Mouse (Mus musculus) G1E (cell line): ENCODE data around the gene Gm5478. TPM values are rescaled to one million over a fixed set of nuclear protein-coding genes. Genes with fewer than 3 reads are reported as not detected.
"Not testable (repeated sequence)": the region's sequence is repeated elsewhere in the genome, so short reads cannot be mapped to it uniquely, and the experiment has no call there.

Source experiments
- ATAC-seq: 2 replicates; pipeline ENCODE4 v1.8.0; 2016; ENCODE audit warnings: mild to moderate bottlenecking; ENCODE audit not compliant: insufficient number of reproducible peaks, poor library complexity, low FRiP score, severe bottlenecking; ENCODE audit errors: extremely low read depth
- DNase-seq: peaks from one replicate; pipeline ENCODE4 v3.0.0; 2012; ENCODE audit warnings: low spot score
- H3K27me3 ChIP-seq: 2 replicates; pipeline ENCODE4 v1.6.1; 2012; ENCODE audit warnings: mild to moderate bottlenecking, low read length, inconsistent platforms; ENCODE audit not compliant: insufficient read depth
- H3K36me3 ChIP-seq: replicated peaks from 2 replicates; pipeline ENCODE3; 2012; ENCODE audit warnings: mild to moderate bottlenecking, inconsistent platforms
- H3K4me1 ChIP-seq: 2 replicates; pipeline ENCODE4 v1.6.1; 2012; ENCODE audit warnings: low read depth, low read length, inconsistent platforms, mixed read lengths; ENCODE audit not compliant: insufficient read depth
- H3K4me3 ChIP-seq: 2 replicates; pipeline ENCODE4 v1.5.1; 2012; ENCODE audit warnings: low read depth, mild to moderate bottlenecking, inconsistent platforms, low read length, moderate library complexity, mixed read lengths
- H3K9me3 ChIP-seq: replicated peaks from 2 replicates; pipeline ENCODE4 v1.6.1; 2012; ENCODE audit warnings: inconsistent platforms
- CTCF ChIP-seq: IDR thresholded peaks from 2 replicates; pipeline ENCODE4 v1.5.1; 2012; ENCODE audit warnings: low read depth, low read length, inconsistent platforms, mixed read lengths
- GATA1 ChIP-seq: IDR thresholded peaks from 2 replicates; pipeline ENCODE4 v1.6.1; 2012; ENCODE audit warnings: borderline replicate concordance, low read length, inconsistent platforms, mixed read lengths
- GATA2 ChIP-seq: IDR thresholded peaks from 2 replicates; pipeline ENCODE4 v1.6.1; 2012; ENCODE audit warnings: low read depth, low read length, inconsistent platforms, borderline replicate concordance
- POLR2AphosphoS5 ChIP-seq: IDR thresholded peaks from 2 replicates; pipeline ENCODE4 v1.6.1; 2012; ENCODE audit warnings: low read depth, low read length, inconsistent platforms; ENCODE audit not compliant: insufficient replicate concordance
- TAL1 ChIP-seq: conservative IDR thresholded peaks from 2 replicates; pipeline ENCODE4 v1.6.1; 2012; ENCODE audit warnings: low read depth, low read length, inconsistent platforms, mixed read lengths
- polyA plus RNA-seq: library from polyadenylated mRNA; stranded (reverse); fragments of >175 nt; gene quantifications from 2 replicates; pipeline ENCODE4 v1.2.3, GENCODE M21; 2012
- total RNA-seq, 2 experiments: library from RNA; stranded (forward) in 1 of 2; stranded (reverse) in 1 of 2; fragments of 200-1000 nt in 1 of 2; fragments of >200 nt in 1 of 2; fragmentation: Nextera tagmentation in 1 of 2; gene quantifications; 2 replicates each; pipeline ENCODE4 v1.2.3; 2014 to 2017

Gene Gm5478
- total RNA-seq (2014; fragmentation: Nextera tagmentation): not detected in 2 replicates
- total RNA-seq (2017): 0.33 TPM in 1 of 2 replicates, not detected in the other
- polyA plus RNA-seq: not detected in 2 replicates

- Histone ChIP-seq H3K27me3 (no peaks in the 10 kb centered on the region), H3K4me1 (no peaks in the 10 kb centered on the region), H3K9me3 (peaks cover 17% of the 10 kb centered on the region), H3K36me3 (no peaks in the 10 kb centered on the region), H3K4me3 (no peak within 1 kb of the TSS)
- no peak for ATAC-seq
- no peak for DNase-seq
- TF ChIP-seq POLR2AphosphoS5 (no peak), TAL1 (no peak), CTCF (no peak), GATA1 (no peak), GATA2 (no peak)
Measured at GRCm38 (mm10) chr15:101647280-101647679, at the start of gene Gm5478. TSS of gene Gm5478 (minus strand) at chr15:101647380.

- Histone ChIP-seq H3K27me3 (no peaks in the 10 kb centered on the region), H3K4me1 (no peaks in the 10 kb centered on the region), H3K4me3 (no peak within 1 kb of the TSS), H3K36me3 (no peaks in the 10 kb centered on the region), H3K9me3 (peaks cover 22% of the 10 kb centered on the region)
- DNase-seq (no peak), ATAC-seq (no peak)
- TF ChIP-seq TAL1 (no peak), GATA2 (no peak), GATA1 (no peak), CTCF (no peak)
Measured at GRCm38 (mm10) chr15:101694207-101694606, 47.0 kb upstream of the Gm5478 start, which contains the start of gene Krt6a. TSS of gene Krt6a (minus strand) at chr15:101694307.

GRCm38 (mm10) chr15:101690460-101690859 lies 43.3 kb upstream of the Gm5478 start:
- not testable (repeated sequence) for H3K36me3 ChIP-seq, ATAC-seq, H3K4me3 ChIP-seq, DNase-seq, H3K27me3 ChIP-seq, H3K9me3 ChIP-seq, H3K4me1 ChIP-seq

- TF ChIP-seq GATA2 (no peak), TAL1 (no peak), GATA1 (no peak), CTCF (no peak), POLR2AphosphoS5 (no peak)
- Histone ChIP-seq H3K36me3 (no peaks in the 10 kb centered on the region), H3K4me3 (no peak overlapping the region), H3K9me3 (no peaks in the 10 kb centered on the region; the same call in 1 of the 2 replicates), H3K27me3 (no peaks in the 10 kb centered on the region), H3K4me1 (no peaks in the 10 kb centered on the region)
- ATAC-seq (no peak), DNase-seq (no peak)
Measured at GRCm38 (mm10) chr15:101688161-101688560, 41.0 kb upstream of the Gm5478 start.

GRCm38 (mm10) chr15:101680187-101680586 lies 33.0 kb upstream of the Gm5478 start, which contains the start of gene Krt6b:
TSS of gene Krt6b (minus strand) at chr15:101680287.
- ATAC-seq: no peak
- H3K27me3 ChIP-seq: no peaks in the 10 kb centered on the region

GRCm38 (mm10) chr15:101675978-101676377 lies 28.8 kb upstream of the Gm5478 start:
- no peaks in the 10 kb centered on the region for H3K27me3 ChIP-seq
- ATAC-seq (no peak), DNase-seq (no peak)
- no peak overlapping the region for H3K4me3 ChIP-seq
- no peaks in the 10 kb centered on the region for H3K4me1 ChIP-seq
- H3K36me3 ChIP-seq: no peaks in the 10 kb centered on the region
- TF ChIP-seq TAL1: no peak
- no peak for TF ChIP-seq GATA1
- TF ChIP-seq GATA2: no peak
- no peak for TF ChIP-seq CTCF
- no peak for TF ChIP-seq POLR2AphosphoS5
- peaks cover 14% of the 10 kb centered on the region for H3K9me3 ChIP-seq

More at GRCm38 (mm10) chr15:101680187-101680586, 33.0 kb upstream of the Gm5478 start, which contains the start of gene Krt6b:
- no peak within 1 kb of the TSS for H3K4me3 ChIP-seq
- H3K9me3 ChIP-seq: peaks cover 9% of the 10 kb centered on the region
- no peaks in the 10 kb centered on the region for H3K36me3 ChIP-seq
- no peak for DNase-seq
- TF ChIP-seq GATA2 (no peak), POLR2AphosphoS5 (no peak), GATA1 (no peak), TAL1 (no peak), CTCF (no peak)
- H3K4me1 ChIP-seq: no peaks in the 10 kb centered on the region
